Mouse (Mus musculus) gonadal fat pad, adult 2 months (tissue): ENCODE data around the gene Olfr535. TPM values are rescaled to one million over a fixed set of nuclear protein-coding genes. Genes with fewer than 3 reads are reported as not detected.
"Not testable (repeated sequence)": the region's sequence is repeated elsewhere in the genome, so short reads cannot be mapped to it uniquely, and the experiment has no call there.

Experiments
- DNase-seq: peaks from one replicate; pipeline ENCODE4 v3.0.0-alpha.2; 2012; ENCODE audit warnings: low read depth
- polyA plus RNA-seq: library from polyadenylated mRNA; depleted of rRNA; stranded (reverse); fragments of >200 nt; gene quantifications from 2 replicates; pipeline ENCODE4 v1.2.3, GENCODE M21; 2012; rRNA removed

Gene Olfr535
- polyA plus RNA-seq: not detected in 2 replicates

DNA sequence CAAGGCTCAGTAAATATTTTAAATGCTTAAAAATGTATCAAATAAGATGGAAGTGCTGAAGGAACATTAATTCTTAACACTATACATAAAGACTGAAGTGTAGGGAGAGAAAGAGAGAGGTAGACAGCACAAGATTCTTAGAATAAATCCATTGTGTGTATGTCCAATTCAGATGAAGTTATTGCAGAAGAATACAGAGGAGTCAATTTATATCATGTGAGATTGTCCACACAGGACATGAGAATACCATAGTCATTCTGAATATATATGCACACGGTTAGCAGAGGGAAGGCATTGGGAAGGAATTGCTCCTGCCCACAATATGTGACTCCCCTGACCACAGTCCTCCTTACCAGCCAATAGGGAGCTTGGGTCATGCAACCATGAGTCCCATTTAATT lies at the start of gene Olfr535:
Olfr535 (plus strand) TSS at position 301 of the 400 bp plus-strand sequence.
- no peak for DNase-seq

DNA sequence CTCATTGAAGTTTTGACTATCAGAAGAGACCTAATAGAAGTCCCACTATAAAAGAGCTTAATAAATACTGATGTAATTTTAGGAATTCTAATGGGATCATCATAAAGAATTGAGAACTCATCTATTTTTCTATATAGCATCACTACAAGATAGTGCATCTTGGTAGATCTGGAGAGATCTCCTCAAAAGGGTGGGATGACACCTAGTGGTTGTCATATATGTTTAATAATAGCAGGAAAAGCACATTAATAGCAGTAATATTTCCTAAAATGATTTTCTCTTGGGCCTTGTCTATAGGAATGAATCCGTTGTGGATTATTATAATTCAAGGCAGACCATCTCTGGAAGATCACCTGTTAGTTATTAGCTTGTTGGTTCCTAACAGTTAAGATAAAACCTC lies 40.9 kb upstream of the Olfr535 start:
- no peak for DNase-seq

DNA sequence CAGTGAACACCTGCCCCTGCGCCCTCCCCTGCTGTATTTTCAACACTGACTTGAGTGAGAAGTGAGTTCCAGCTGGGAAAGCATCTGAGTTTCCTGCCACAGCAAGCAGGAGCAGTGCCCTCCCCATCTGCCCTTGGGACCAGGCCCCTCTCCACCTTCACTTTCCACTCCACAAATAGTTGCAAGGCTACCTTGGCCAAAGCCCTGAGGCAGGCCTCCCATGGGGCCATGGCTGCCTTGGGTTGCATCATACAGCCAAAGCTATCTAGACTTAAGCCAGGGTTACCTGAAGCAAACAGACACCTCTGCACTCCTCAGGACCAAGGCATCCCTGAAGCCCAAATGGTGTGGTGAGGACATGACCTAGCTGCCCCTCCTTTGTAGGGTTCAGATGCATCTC lies 20.9 kb upstream of the Olfr535 start, which contains the start of gene Olfr533:
Olfr533 (plus strand) TSS at position 301 of the 400 bp plus-strand sequence.
- not testable (repeated sequence) for DNase-seq

DNA sequence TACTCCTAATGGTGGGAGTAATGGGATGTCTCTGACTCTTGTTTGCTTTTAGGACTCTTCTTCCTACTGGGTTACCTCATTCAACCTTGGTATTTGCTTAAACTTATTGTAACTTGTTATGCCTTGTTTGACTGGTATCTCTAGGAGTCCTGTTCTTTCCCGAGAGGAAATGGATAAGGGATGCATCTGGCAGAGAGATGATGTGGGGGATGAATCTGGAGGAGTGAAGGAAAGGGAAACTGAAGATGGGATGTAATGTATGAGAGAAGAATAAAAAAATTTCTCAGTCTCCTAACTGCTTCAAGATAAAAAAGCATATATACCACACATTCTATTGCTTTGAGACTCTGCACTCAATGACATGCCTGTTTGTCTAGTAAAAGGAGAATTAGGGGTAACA lies 6.1 kb upstream of the Olfr535 start:
- DNase-seq: no peak

DNA sequence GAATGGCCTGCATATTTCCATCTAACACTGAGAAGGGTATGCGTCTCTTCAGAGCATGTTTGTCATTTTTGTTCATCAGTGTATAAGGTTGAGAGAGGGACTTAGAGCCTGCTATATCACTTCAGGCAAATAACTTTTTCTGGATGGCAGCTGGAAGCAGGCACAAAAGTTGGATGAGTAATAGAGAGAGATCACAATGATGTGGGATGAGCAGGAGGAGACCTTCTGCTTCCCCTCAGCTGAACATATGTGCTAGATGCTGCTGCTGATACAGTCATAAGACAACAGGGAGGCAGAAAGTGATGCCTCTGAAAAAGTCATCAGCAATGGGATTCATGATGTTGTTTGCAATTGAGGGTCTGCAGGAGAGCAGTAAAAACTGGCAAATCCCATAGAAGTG lies 5.3 kb upstream of the Olfr535 start:
- no peak for DNase-seq

DNA sequence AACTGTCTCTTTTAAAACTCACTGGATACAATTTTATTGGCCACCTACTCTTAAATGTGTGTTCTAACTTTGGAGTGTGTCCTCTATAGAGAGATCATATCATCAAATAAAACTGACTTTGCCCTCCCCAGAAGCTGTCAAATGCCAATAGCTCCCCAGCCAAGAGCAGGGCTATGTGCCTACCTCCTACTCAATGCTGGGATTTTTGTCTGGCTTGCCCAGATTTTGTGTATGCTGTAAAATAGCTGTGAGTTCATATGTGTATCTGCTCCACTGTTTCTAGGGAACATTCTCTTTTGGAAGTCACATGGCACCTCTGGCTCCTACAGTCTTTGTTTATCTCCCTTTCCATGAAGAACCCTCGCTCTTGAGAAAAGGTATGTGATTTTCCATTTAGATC lies 5.0 kb downstream of the Olfr535 start:
- no peak for DNase-seq

DNA sequence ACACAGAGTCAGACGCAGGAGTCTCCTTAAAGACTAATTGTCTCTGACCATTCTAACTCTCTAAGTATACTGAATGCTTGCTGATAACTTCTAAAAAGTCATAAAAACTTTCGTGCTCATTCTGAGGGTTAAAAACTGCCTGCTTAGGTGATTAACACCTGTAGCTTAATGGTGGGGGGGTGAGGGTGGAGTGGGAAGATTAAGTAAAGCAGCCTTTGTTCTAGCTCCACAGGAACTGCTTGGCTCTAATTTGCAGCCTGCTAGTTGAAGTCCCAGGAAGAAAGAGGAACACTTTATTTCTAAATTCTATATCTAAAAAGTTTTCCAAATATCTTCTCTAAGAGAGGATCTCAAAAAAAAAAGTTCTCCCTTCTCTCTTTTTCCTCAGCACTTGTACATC lies 10.2 kb downstream of the Olfr535 start:
- DNase-seq: no peak

DNA sequence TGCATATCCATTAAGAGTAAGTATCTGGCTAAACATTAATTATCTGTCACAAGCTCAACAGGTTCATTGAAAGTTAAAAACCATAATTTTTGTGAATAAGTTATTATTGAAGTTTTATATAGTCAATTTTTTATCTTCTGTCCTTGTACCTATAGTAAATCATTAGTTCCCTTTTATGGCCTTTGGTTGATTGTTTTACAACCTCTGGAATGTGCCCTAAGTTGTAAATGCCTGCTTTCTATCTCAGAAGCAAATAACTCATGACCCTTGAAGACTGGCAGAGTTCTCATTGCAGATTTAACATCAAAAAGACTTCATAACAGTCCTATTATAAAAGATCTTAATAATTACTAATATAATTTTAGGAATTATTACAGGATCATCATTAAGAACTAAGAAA lies 10.7 kb downstream of the Olfr535 start:
- no peak for DNase-seq

DNA sequence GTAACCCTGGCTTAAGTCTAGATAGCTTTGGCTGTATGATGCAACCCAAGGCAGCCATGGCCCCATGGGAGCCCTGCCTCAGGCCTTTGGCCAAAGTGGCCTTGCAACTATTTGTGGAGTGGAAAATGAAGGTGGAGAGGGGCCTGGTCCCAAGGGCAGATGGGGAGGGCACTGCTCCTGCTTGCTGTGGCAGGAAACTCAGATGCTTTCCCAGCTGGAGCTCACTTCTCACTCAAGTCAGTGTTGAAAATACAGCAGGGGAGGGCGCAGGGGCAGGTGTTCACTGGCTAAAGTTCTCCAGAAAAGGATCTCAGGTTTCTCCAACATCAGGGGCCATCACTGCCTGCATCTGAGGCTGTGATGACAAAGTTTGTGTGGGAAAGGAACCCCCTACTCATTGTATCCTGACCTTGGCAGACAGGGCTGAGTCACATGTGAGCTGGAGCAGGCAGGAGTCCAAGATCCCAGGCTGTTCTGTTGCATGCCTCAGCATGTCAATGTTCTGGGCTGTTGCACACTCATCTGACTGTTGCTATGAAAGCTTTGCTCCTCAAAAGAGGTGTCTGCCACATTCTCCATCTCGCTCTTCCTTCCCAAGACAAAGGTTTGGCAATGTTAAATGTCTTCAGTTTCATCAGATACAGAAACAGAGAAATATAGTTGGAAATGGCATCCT lies 23.5 kb downstream of the Olfr535 start, which contains the start of gene Olfr536:
Olfr536 (minus strand) TSS at position 51 of the 676 bp plus-strand sequence.
- not testable (repeated sequence) for DNase-seq

DNA sequence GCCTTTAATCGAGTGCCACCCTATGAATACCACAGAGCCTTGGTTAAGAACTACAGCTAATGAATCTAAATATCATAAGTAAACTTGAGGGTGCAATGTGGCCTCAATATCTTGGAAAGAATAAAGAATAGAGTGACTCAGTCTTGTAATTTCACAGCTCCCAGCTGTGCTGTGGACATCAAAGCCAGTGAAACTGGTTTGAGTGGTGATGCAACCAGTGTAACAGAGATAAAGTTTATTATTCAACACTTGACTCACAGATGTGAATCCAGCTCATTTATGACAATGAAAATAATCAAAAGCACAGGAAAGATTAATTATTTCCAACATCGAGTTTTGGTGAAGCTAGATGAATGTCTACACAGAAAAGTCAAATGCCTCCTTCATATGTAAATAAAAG lies 55.7 kb downstream of the Olfr535 start:
- peak; percentile 2 for DNase-seq

Other genes starting within 250 kb of the Olfr535 start
- 0.13 and 0.14 TPM in 2 replicates for gene 5830411N06Rik, start 236.9 kb upstream of the Olfr535 start, polyA plus RNA-seq
- not detected in 2 replicates for gene Olfr525, start 163.4 kb upstream of the Olfr535 start, polyA plus RNA-seq
- not detected in 2 replicates for gene Olfr527, start 150.2 kb upstream of the Olfr535 start, polyA plus RNA-seq
- gene Olfr60, start 122.5 kb upstream of the Olfr535 start, polyA plus RNA-seq: not detected in 2 replicates
- not detected in 2 replicates for gene Olfr530, start 107.9 kb upstream of the Olfr535 start, polyA plus RNA-seq
- gene Olfr531, start 81.3 kb upstream of the Olfr535 start, polyA plus RNA-seq: not detected in 2 replicates
- not detected in 2 replicates for gene Olfr532, start 62.6 kb upstream of the Olfr535 start, polyA plus RNA-seq
- not detected in 2 replicates for gene Olfr533, start 20.8 kb upstream of the Olfr535 start, polyA plus RNA-seq
- gene Olfr536, start 23.2 kb downstream of the Olfr535 start, polyA plus RNA-seq: 0.04 and 0.11 TPM in 2 replicates
- not detected in 2 replicates for gene Olfr538, start 83.7 kb downstream of the Olfr535 start, polyA plus RNA-seq
- gene Olfr46, start 117.1 kb downstream of the Olfr535 start, polyA plus RNA-seq: not detected in 2 replicates
- gene Olfr61, start 144.8 kb downstream of the Olfr535 start, polyA plus RNA-seq: not detected in 2 replicates
- not detected in 2 replicates for gene Olfr53, start 162.2 kb downstream of the Olfr535 start, polyA plus RNA-seq
- gene Olfr539, start 175.7 kb downstream of the Olfr535 start, polyA plus RNA-seq: not detected in 2 replicates
- not detected in 2 replicates for gene Olfr45, start 197.7 kb downstream of the Olfr535 start, polyA plus RNA-seq
- not detected in 2 replicates for gene Olfr541, start 213.1 kb downstream of the Olfr535 start, polyA plus RNA-seq